Mouse (Mus musculus): Measurements from ENCODE around the gene Gtpbp4. TPM values are rescaled to one million over a fixed set of nuclear protein-coding genes. Genes with fewer than 3 reads are reported as not detected.
"Not testable (repeated sequence)": the region's sequence is repeated elsewhere in the genome, so short reads cannot be mapped to it uniquely, and the experiment has no call there.

The Gtpbp4 gene
- polyA plus RNA-seq, 1 experiment from 2014 or later, result 72.0 TPM

GRCm38 (mm10) chr13:9014431-9014830 lies 18.5 kb upstream of the Gtpbp4 start:
- Histone ChIP-seq H3K4me1 (no peaks in the 10 kb centered on the region), H3K9me3 (no peaks in the 10 kb centered on the region), H3K36me3 (no peaks in the 10 kb centered on the region), H3K4me2 (replicated peaks) (no peak overlapping the region), H3K9ac (replicated peaks) (no peak overlapping the region), H3K27me3 (no peaks in the 10 kb centered on the region), H3K27ac (replicated peaks) (no peak overlapping the region), H3K4me3 (no peak overlapping the region)
- ATAC-seq (replicated peaks), result no peak
- 44% methylated on average over 3 of the region's 3 CpGs for WGBS

- H3K9me3 ChIP-seq, result no peaks in the 10 kb centered on the region
- H3K4me1 ChIP-seq, result no peaks in the 10 kb centered on the region
- no peak overlapping the region for H3K9ac ChIP-seq (replicated peaks)
- no peak overlapping the region for H3K4me2 ChIP-seq (replicated peaks)
- no peak for ATAC-seq (replicated peaks)
- WGBS, result 68% methylated on average over 1 of the region's 1 CpGs
- H3K27ac ChIP-seq (replicated peaks), result no peak overlapping the region
- no peak overlapping the region for H3K4me3 ChIP-seq
- no peaks in the 10 kb centered on the region for H3K36me3 ChIP-seq
- no peaks in the 10 kb centered on the region for H3K27me3 ChIP-seq
Observed at GRCm38 (mm10) chr13:9013483-9013882, 17.6 kb upstream of the Gtpbp4 start.

- no peak for ATAC-seq (replicated peaks)
- Histone ChIP-seq H3K4me1 (no peaks in the 10 kb centered on the region), H3K27me3 (no peaks in the 10 kb centered on the region), H3K36me3 (no peaks in the 10 kb centered on the region), H3K27ac (replicated peaks) (no peak overlapping the region), H3K4me3 (no peak overlapping the region), H3K9ac (replicated peaks) (no peak overlapping the region), H3K4me2 (replicated peaks) (no peak overlapping the region), H3K9me3 (no peaks in the 10 kb centered on the region)
- WGBS, result 51% methylated on average over 12 of the region's 12 CpGs
Observed at GRCm38 (mm10) chr13:9011596-9012350, 15.9 kb upstream of the Gtpbp4 start.

GRCm38 (mm10) chr13:9003306-9003705 lies 7.4 kb upstream of the Gtpbp4 start:
- no peak for ATAC-seq (replicated peaks)
- 85% methylated on average over 2 of the region's 2 CpGs for WGBS

GRCm38 (mm10) chr13:8999464-8999863 lies 3.6 kb upstream of the Gtpbp4 start:
- no peak overlapping the region for H3K4me2 ChIP-seq (replicated peaks)
- WGBS, result 90% methylated on average over 8 of the region's 8 CpGs
- H3K27ac ChIP-seq (replicated peaks), result no peak overlapping the region
- ATAC-seq (replicated peaks), result no peak
- no peaks in the 10 kb centered on the region for H3K9me3 ChIP-seq
- no peaks in the 10 kb centered on the region for H3K27me3 ChIP-seq
- H3K4me1 ChIP-seq, result peaks cover 13% of the 10 kb centered on the region
- no peak overlapping the region for H3K9ac ChIP-seq (replicated peaks)
- no peaks in the 10 kb centered on the region for H3K36me3 ChIP-seq
- H3K4me3 ChIP-seq, result no peak overlapping the region

More at GRCm38 (mm10) chr13:9003306-9003705, 7.4 kb upstream of the Gtpbp4 start:
- no peaks in the 10 kb centered on the region for H3K36me3 ChIP-seq
- H3K27me3 ChIP-seq, result no peaks in the 10 kb centered on the region
- H3K4me1 ChIP-seq, result no peaks in the 10 kb centered on the region
- no peak overlapping the region for H3K4me3 ChIP-seq
- H3K27ac ChIP-seq (replicated peaks), result no peak overlapping the region
- H3K4me2 ChIP-seq (replicated peaks), result no peak overlapping the region
- H3K9ac ChIP-seq (replicated peaks), result no peak overlapping the region
- H3K9me3 ChIP-seq, result no peaks in the 10 kb centered on the region

GRCm38 (mm10) chr13:8997221-8997620 lies 1.3 kb upstream of the Gtpbp4 start:
- H3K9me3 ChIP-seq; H3K27ac ChIP-seq (replicated peaks); H3K27me3 ChIP-seq; H3K4me3 ChIP-seq; H3K36me3 ChIP-seq; ATAC-seq (replicated peaks); H3K4me2 ChIP-seq (replicated peaks); H3K9ac ChIP-seq (replicated peaks): not testable (repeated sequence)
- WGBS, result 86% methylated on average over 5 of the region's 5 CpGs
- H3K4me1 ChIP-seq, result peaks cover 21% of the 10 kb centered on the region

- Histone ChIP-seq H3K36me3 (peaks cover 12% of the 10 kb centered on the region), H3K4me2 (replicated peaks) (peak overlapping the region; percentile 66), H3K9me3 (no peaks in the 10 kb centered on the region), H3K9ac (replicated peaks) (peak overlapping the region; percentile 68), H3K27ac (replicated peaks) (peak overlapping the region; percentile 60), H3K4me3 (peak overlapping the region; percentile 80), H3K27me3 (no peaks in the 10 kb centered on the region), H3K4me1 (peaks cover 21% of the 10 kb centered on the region)
- 4% methylated on average over 33 of the region's 33 CpGs for WGBS
- peak; percentile 86 for ATAC-seq (replicated peaks)
Observed at GRCm38 (mm10) chr13:8995159-8995989, 509 bp downstream of the Gtpbp4 start.

- no peaks in the 10 kb centered on the region for H3K27me3 ChIP-seq
- H3K36me3 ChIP-seq, result peaks cover 36% of the 10 kb centered on the region
- no peak overlapping the region for H3K4me3 ChIP-seq
- H3K4me1 ChIP-seq, result peaks cover 21% of the 10 kb centered on the region
- ATAC-seq (replicated peaks), result no peak
- no peak overlapping the region for H3K4me2 ChIP-seq (replicated peaks)
- no peaks in the 10 kb centered on the region for H3K9me3 ChIP-seq
- 92% methylated on average over 6 of the region's 6 CpGs for WGBS
- no peak overlapping the region for H3K27ac ChIP-seq (replicated peaks)
- no peak overlapping the region for H3K9ac ChIP-seq (replicated peaks)
Observed at GRCm38 (mm10) chr13:8992231-8992630, 3.7 kb downstream of the Gtpbp4 start.

GRCm38 (mm10) chr13:8972972-8973371 lies 22.9 kb downstream of the Gtpbp4 start:
- H3K36me3 ChIP-seq, result peaks cover 82% of the 10 kb centered on the region
- H3K9me3 ChIP-seq, result no peaks in the 10 kb centered on the region
- WGBS, result 98% methylated on average over 3 of the region's 3 CpGs
- H3K4me2 ChIP-seq (replicated peaks), result no peak overlapping the region
- ATAC-seq (replicated peaks), result no peak
- H3K27ac ChIP-seq (replicated peaks), result no peak overlapping the region
- no peak overlapping the region for H3K9ac ChIP-seq (replicated peaks)
- H3K27me3 ChIP-seq, result no peaks in the 10 kb centered on the region
- H3K4me3 ChIP-seq, result no peak overlapping the region
- no peaks in the 10 kb centered on the region for H3K4me1 ChIP-seq

GRCm38 (mm10) chr13:8972369-8972768 lies 23.5 kb downstream of the Gtpbp4 start:
- H3K36me3 ChIP-seq, result peaks cover 81% of the 10 kb centered on the region
- no peaks in the 10 kb centered on the region for H3K4me1 ChIP-seq
- H3K9me3 ChIP-seq, result no peaks in the 10 kb centered on the region
- no peak overlapping the region for H3K27ac ChIP-seq (replicated peaks)
- no peak overlapping the region for H3K4me3 ChIP-seq
- no peak overlapping the region for H3K9ac ChIP-seq (replicated peaks)
- H3K4me2 ChIP-seq (replicated peaks), result no peak overlapping the region
- no peak for ATAC-seq (replicated peaks)
- no peaks in the 10 kb centered on the region for H3K27me3 ChIP-seq

GRCm38 (mm10) chr13:8967742-8968141 lies 28.1 kb downstream of the Gtpbp4 start:
- no peaks in the 10 kb centered on the region for H3K9me3 ChIP-seq
- H3K4me2 ChIP-seq (replicated peaks), result no peak overlapping the region
- no peak overlapping the region for H3K27ac ChIP-seq (replicated peaks)
- H3K36me3 ChIP-seq, result peaks cover 37% of the 10 kb centered on the region
- no peak overlapping the region for H3K4me3 ChIP-seq
- no peak for ATAC-seq (replicated peaks)
- no peak overlapping the region for H3K9ac ChIP-seq (replicated peaks)
- no peaks in the 10 kb centered on the region for H3K4me1 ChIP-seq
- WGBS, result 94% methylated on average over 8 of the region's 8 CpGs
- H3K27me3 ChIP-seq, result no peaks in the 10 kb centered on the region

- H3K9ac ChIP-seq (replicated peaks), result no peak overlapping the region
- H3K4me2 ChIP-seq (replicated peaks), result no peak overlapping the region
- H3K27me3 ChIP-seq, result no peaks in the 10 kb centered on the region
- WGBS, result 93% methylated on average over 5 of the region's 5 CpGs
- no peak overlapping the region for H3K27ac ChIP-seq (replicated peaks)
- ATAC-seq (replicated peaks), result no peak
- H3K36me3 ChIP-seq, result peaks cover 21% of the 10 kb centered on the region
- H3K9me3 ChIP-seq, result no peaks in the 10 kb centered on the region
- no peak overlapping the region for H3K4me3 ChIP-seq
- no peaks in the 10 kb centered on the region for H3K4me1 ChIP-seq
Observed at GRCm38 (mm10) chr13:8965224-8965623, 30.7 kb downstream of the Gtpbp4 start.
